Mouse (Mus musculus) E14TG2a.4 (cell line): ENCODE measurements around the gene Macrod1.
A peak's percentile ranks its signal among the peaks of the same experiment; 100 is the strongest.

Experiments
- H3K27me3 ChIP-seq: 2 replicates; pipeline ENCODE4 v1.6.1; 2014; ENCODE audit warnings: low read length, control low read depth; ENCODE audit not compliant: insufficient read depth
- H3K36me3 ChIP-seq: 2 replicates; pipeline ENCODE4 v1.6.1; 2014; ENCODE audit warnings: low read length, control low read depth; ENCODE audit not compliant: insufficient read depth
- H3K4me1 ChIP-seq: replicated peaks from 2 replicates; pipeline ENCODE4 v1.6.1; 2014; ENCODE audit warnings: low read depth, low read length, control low read depth
- H3K4me3 ChIP-seq: replicated peaks from 2 replicates; pipeline ENCODE4 v1.5.1; 2014; ENCODE audit warnings: mild to moderate bottlenecking, low read length
- H3K9me3 ChIP-seq: 2 replicates; pipeline ENCODE4 v1.6.1; 2014; ENCODE audit warnings: low read length, control low read depth
- CTCF ChIP-seq: conservative IDR thresholded peaks from 2 replicates; pipeline ENCODE4 v1.5.1; 2014; ENCODE audit warnings: low read length
- NANOG ChIP-seq: IDR thresholded peaks from 2 replicates; pipeline ENCODE4 v1.6.1; 2014; ENCODE audit warnings: borderline replicate concordance, low read length, mixed read lengths
- POU5F1 ChIP-seq: IDR thresholded peaks from 2 replicates; pipeline ENCODE4 v1.6.1; 2014; ENCODE audit warnings: low read length, borderline replicate concordance

Macrod1 gene

GRCm38 (mm10) chr19:7134631-7135091, 78.1 kb downstream of the Macrod1 start:
- no peaks in the 10 kb centered on the region for H3K36me3 ChIP-seq
- H3K27me3 ChIP-seq = peaks cover 71% of the 10 kb centered on the region
- no peak overlapping the region for H3K4me3 ChIP-seq
- no peaks in the 10 kb centered on the region for H3K9me3 ChIP-seq
- no peak for TF ChIP-seq POU5F1
- no peak for TF ChIP-seq NANOG
- no peak for TF ChIP-seq CTCF
- peaks cover 41% of the 10 kb centered on the region for H3K4me1 ChIP-seq

DNA sequence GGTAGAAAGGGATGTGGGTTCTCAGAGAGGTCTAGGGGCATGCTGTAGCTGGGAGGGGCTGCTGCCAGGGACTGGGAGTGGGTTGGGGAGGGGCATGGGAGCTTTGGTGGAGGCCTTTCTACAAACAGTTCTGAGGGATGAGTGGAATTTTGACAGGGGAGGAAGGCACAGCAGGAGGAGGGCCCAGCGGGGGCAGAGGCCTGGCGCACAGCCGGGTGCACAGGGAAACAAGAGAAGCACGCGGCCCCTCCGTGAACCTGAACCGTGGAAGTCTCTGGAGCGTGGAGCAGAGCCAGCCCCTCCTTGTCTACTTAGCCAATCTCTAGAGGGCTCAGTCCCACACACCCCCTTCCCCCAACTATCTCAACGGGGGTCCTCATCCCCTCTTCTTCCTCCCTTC, 78.9 kb downstream of the Macrod1 start:
- peaks cover 72% of the 10 kb centered on the region for H3K27me3 ChIP-seq
- no peaks in the 10 kb centered on the region for H3K36me3 ChIP-seq
- H3K4me1 ChIP-seq = peaks cover 44% of the 10 kb centered on the region
- TF ChIP-seq POU5F1 (no peak), CTCF (no peak), NANOG (no peak)
- 0 out of 2 replicates have a peak overlapping the region, but pooled peaks have one; percentile 26 for H3K4me3 ChIP-seq
- H3K9me3 ChIP-seq = no peaks in the 10 kb centered on the region

- peaks cover 49% of the 10 kb centered on the region for H3K4me1 ChIP-seq
- H3K4me3 ChIP-seq = 0 out of 2 replicates have a peak overlapping the region, but pooled peaks have one; percentile 26
These were observed 79.4 kb downstream of the Macrod1 start for GRCm38 (mm10) chr19:7136016-7136415.

GRCm38 (mm10) chr19:7136714-7137498, 80.3 kb downstream of the Macrod1 start:
- H3K27me3 ChIP-seq = peaks cover 62% of the 10 kb centered on the region
- H3K36me3 ChIP-seq = no peaks in the 10 kb centered on the region
- TF ChIP-seq CTCF (no peak), NANOG (no peak), POU5F1 (no peak)
- H3K4me3 ChIP-seq = no peak overlapping the region
- H3K9me3 ChIP-seq = no peaks in the 10 kb centered on the region
- peaks cover 58% of the 10 kb centered on the region for H3K4me1 ChIP-seq

More at GRCm38 (mm10) chr19:7136016-7136415, 79.4 kb downstream of the Macrod1 start:
- no peak for TF ChIP-seq POU5F1
- no peak for TF ChIP-seq NANOG
- TF ChIP-seq CTCF = no peak
- Histone ChIP-seq H3K27me3 (peaks cover 69% of the 10 kb centered on the region), H3K9me3 (no peaks in the 10 kb centered on the region), H3K36me3 (no peaks in the 10 kb centered on the region)

GRCm38 (mm10) chr19:7138327-7138726, 81.7 kb downstream of the Macrod1 start:
- TF ChIP-seq POU5F1 (no peak), CTCF (no peak), NANOG (no peak)
- no peaks in the 10 kb centered on the region for H3K36me3 ChIP-seq
- no peaks in the 10 kb centered on the region for H3K9me3 ChIP-seq
- H3K4me1 ChIP-seq = peaks cover 72% of the 10 kb centered on the region
- H3K4me3 ChIP-seq = no peak overlapping the region
- peaks cover 59% of the 10 kb centered on the region for H3K27me3 ChIP-seq

DNA sequence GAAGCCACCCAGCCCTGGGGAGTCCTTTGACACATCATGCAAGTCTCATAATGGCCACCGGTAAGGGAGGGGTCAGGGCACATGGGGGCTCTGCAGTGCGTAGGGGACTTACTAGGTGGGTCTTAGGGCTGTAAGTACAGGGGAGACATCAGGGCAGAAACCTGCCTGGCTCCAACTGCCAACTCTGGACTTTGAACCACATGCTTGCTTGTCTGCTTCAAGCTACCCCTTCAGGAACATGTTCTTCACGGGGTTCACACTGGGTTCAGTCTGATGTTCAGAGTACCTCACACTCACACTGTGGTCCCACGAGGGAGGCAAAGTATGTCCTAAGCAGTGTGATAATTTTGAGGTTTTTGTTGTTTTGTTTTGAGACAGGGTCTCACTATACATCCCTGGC, 82.7 kb downstream of the Macrod1 start:
- H3K9me3 ChIP-seq = no peaks in the 10 kb centered on the region
- TF ChIP-seq NANOG (no peak), CTCF (no peak), POU5F1 (no peak)
- H3K36me3 ChIP-seq = no peaks in the 10 kb centered on the region
- H3K27me3 ChIP-seq = peaks cover 68% of the 10 kb centered on the region
- peaks cover 74% of the 10 kb centered on the region for H3K4me1 ChIP-seq
- no peak overlapping the region for H3K4me3 ChIP-seq

GRCm38 (mm10) chr19:7140373-7140772, 83.8 kb downstream of the Macrod1 start:
- peaks cover 72% of the 10 kb centered on the region for H3K27me3 ChIP-seq
- H3K36me3 ChIP-seq = no peaks in the 10 kb centered on the region
- H3K4me1 ChIP-seq = peaks cover 74% of the 10 kb centered on the region
- H3K4me3 ChIP-seq = no peak overlapping the region
- H3K9me3 ChIP-seq = no peaks in the 10 kb centered on the region
- TF ChIP-seq NANOG (no peak), CTCF (no peak), POU5F1 (no peak)

GRCm38 (mm10) chr19:7140856-7141421, 84.3 kb downstream of the Macrod1 start:
- TF ChIP-seq NANOG (no peak), CTCF (no peak)
- Histone ChIP-seq H3K9me3 (no peaks in the 10 kb centered on the region), H3K27me3 (peaks cover 72% of the 10 kb centered on the region), H3K36me3 (no peaks in the 10 kb centered on the region), H3K4me3 (no peak overlapping the region), H3K4me1 (peaks cover 74% of the 10 kb centered on the region)

GRCm38 (mm10) chr19:7142207-7142915, 85.8 kb downstream of the Macrod1 start:
- H3K4me1 ChIP-seq = peaks cover 73% of the 10 kb centered on the region
- no peak overlapping the region for H3K4me3 ChIP-seq
- H3K9me3 ChIP-seq = no peaks in the 10 kb centered on the region
- no peaks in the 10 kb centered on the region for H3K36me3 ChIP-seq
- H3K27me3 ChIP-seq = peaks cover 74% of the 10 kb centered on the region
- TF ChIP-seq CTCF (no peak), NANOG (no peak), POU5F1 (no peak)
